Mouse (Mus musculus): ENCODE results near the gene Fto.

DNA sequence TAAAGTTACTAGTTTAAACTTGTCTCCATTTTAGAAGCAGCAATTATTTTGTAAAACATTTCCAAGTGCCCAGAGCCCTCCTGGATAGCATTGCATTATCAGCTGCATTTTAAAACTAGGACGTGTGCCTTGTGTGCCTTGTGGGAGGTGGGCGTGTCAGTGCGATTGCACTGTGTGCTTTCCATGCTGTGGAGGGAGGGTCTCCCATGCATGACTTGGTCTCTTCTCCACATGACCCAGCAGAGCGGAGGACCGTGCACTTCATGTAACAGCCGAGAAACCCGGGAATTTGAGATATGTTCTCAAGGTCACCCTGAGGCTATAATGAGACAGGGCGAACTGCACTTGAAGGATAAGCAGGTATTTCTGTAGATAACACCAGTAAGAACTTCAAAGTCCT lies 347.6 kb downstream of the Fto start:
- TF ChIP-seq ZC3H11A (IDR thresholded peaks at IDR 0.05; ENCODE audit: borderline replicate concordance, low read depth, low read length) (no peak), CHD2 (IDR thresholded peaks at IDR 0.05; ENCODE audit: low read depth, low read length) (no peak), MAFK (IDR thresholded peaks at IDR 0.05; ENCODE audit: insufficient read depth, low read depth, low read length) (no peak), ZNF384 (IDR thresholded peaks at IDR 0.05; ENCODE audit: low read depth, low read length) (no peak)
